ENCODE assay signal across 14 mouse cellular contexts in the genomic region with DNA sequence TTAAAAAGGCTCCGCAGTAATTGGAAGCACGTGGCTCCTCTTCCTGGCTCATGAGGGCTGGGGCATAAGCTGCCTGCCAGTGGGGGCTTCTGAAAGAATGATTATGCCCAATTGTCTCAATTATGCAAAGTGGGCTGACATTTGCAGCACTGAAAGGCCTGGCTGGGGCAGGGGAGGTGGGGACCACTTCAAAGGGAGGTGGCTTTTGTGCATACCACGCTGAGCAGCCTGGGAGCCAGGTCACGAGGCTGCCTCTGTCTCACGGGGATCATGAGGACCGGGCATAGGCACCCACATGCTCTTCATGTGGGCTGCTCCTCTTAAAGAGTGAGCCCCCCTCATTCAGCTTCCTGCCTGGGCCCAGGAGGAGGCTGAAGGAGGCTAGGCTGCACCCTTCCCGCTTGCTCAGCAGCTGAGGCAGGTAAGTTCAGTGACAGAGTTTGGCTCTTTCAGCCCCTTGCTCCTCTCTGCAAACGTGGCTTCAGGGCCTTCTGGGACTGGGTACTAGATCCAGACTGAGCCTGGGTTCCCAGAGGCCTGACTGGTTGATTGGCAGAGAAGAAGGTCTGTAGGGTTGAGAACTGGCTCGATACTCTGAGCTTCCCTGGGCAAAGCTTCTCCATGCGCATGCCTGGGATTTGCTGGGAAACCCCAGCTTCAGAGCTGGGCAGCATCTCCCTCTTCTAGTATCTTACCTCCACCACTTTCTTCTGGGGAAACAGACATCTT. TPM values are rescaled to one million over a fixed set of nuclear protein-coding genes. Genes with fewer than 3 reads are reported as not detected.
A peak's percentile ranks its signal among the peaks of the same experiment; 100 is the strongest.
DNase-seq lines count a peak whose midpoint lies in the region; ATAC-seq and TF ChIP-seq lines count a peak whose summit lies in the region.
"Had no signal": no experiment of that assay in that cellular context is flagged by ENCODE, and none has a peak within 500 bp of the region (broad histone marks: within the 10 kb centered on the region; RNA-seq: fewer than 3 reads in every experiment).

No protein-coding gene starts in this region.

- TF ChIP-seq CTCF in left cerebral cortex, adult 2 months (IDR thresholded peaks at IDR 0.05) = no peak

- H3K4me2 ChIP-seq in forebrain, embryonic 15.5 days (replicated peaks) = no peak overlapping the region
- H3K4me2 ChIP-seq in midbrain, embryonic 16.5 days (ENCODE audit: low read length) = no peak overlapping the region
- H3K4me2 ChIP-seq in kidney, embryonic 16.5 days (replicated peaks; ENCODE audit: low read depth, low read length) = no peak overlapping the region
- H3K4me2 ChIP-seq: lung, embryonic 14.5 days; neural tube, embryonic 12.5 days had no signal

- H3K27me3 ChIP-seq in forebrain, embryonic 15.5 days = no peaks in the 10 kb centered on the region
- H3K27me3 ChIP-seq in midbrain, embryonic 16.5 days (ENCODE audit: control insufficient read depth, insufficient read depth, low read depth, low read length) = no peaks in the 10 kb centered on the region
- no peaks in the 10 kb centered on the region for H3K27me3 ChIP-seq in kidney, embryonic 16.5 days (ENCODE audit: insufficient read depth, low read length)
- H3K27me3 ChIP-seq: neural tube, embryonic 12.5 days had no signal

- ATAC-seq in forebrain, embryonic 15.5 days (replicated peaks) = peak; percentile 70
- ATAC-seq in midbrain, embryonic 16.5 days = peak; percentile 67
- ATAC-seq in kidney, embryonic 16.5 days (ENCODE audit: low FRiP score, low TSS enrichment) = no peak
- ATAC-seq in erythroblast, adult 5-6 weeks (replicated peaks; ENCODE audit: low FRiP score, poor library complexity, severe bottlenecking) = no peak
- ATAC-seq: intestine, postnatal 0 days had no signal

- no peaks in the 10 kb centered on the region for H3K36me3 ChIP-seq in forebrain, embryonic 15.5 days
- H3K36me3 ChIP-seq in midbrain, embryonic 16.5 days (ENCODE audit: control insufficient read depth, insufficient read depth, low read length) = no peaks in the 10 kb centered on the region
- H3K36me3 ChIP-seq in kidney, embryonic 16.5 days (ENCODE audit: insufficient read depth, low read length) = no peaks in the 10 kb centered on the region
- H3K36me3 ChIP-seq: G1E; neural tube, embryonic 12.5 days had no signal

- no peak overlapping the region for H3K9ac ChIP-seq in forebrain, embryonic 15.5 days (replicated peaks)
- no peak overlapping the region for H3K9ac ChIP-seq in midbrain, embryonic 16.5 days (ENCODE audit: low read depth, low read length)
- H3K9ac ChIP-seq in kidney, embryonic 16.5 days (replicated peaks; ENCODE audit: low read length) = no peak overlapping the region
- H3K9ac ChIP-seq: lung, embryonic 14.5 days; neural tube, embryonic 12.5 days had no signal

- WGBS in forebrain, embryonic 15.5 days = 28% methylated on average over 10 of the region's 10 CpGs
- WGBS in midbrain, embryonic 16.5 days = 24% methylated on average over 10 of the region's 10 CpGs
- WGBS in kidney, embryonic 16.5 days = 39% methylated on average over 10 of the region's 10 CpGs

- H3K9me3 ChIP-seq in forebrain, embryonic 15.5 days = no peaks in the 10 kb centered on the region
- H3K9me3 ChIP-seq in midbrain, embryonic 16.5 days (replicated peaks; ENCODE audit: control insufficient read depth, low read length, poor library complexity, severe bottlenecking) = no peaks in the 10 kb centered on the region
- H3K9me3 ChIP-seq in kidney, embryonic 16.5 days (ENCODE audit: low read length) = no peaks in the 10 kb centered on the region
- H3K9me3 ChIP-seq: G1E; neural tube, embryonic 12.5 days had no signal

- H3K4me1 ChIP-seq in forebrain, embryonic 15.5 days = peaks cover 5% of the 10 kb centered on the region
- H3K4me1 ChIP-seq in midbrain, embryonic 16.5 days (ENCODE audit: control insufficient read depth, insufficient read depth, low read length) = peaks cover 3% of the 10 kb centered on the region; the same call in 1 of the 2 replicates
- H3K4me1 ChIP-seq in kidney, embryonic 16.5 days (ENCODE audit: insufficient read depth, low read length) = no peaks in the 10 kb centered on the region

- no peak overlapping the region for H3K4me3 ChIP-seq in forebrain, embryonic 15.5 days
- no peak overlapping the region for H3K4me3 ChIP-seq in midbrain, embryonic 16.5 days (ENCODE audit: low read depth, low read length)
- no peak overlapping the region for H3K4me3 ChIP-seq in left cerebral cortex, adult 2 months
- H3K4me3 ChIP-seq in kidney, embryonic 16.5 days (ENCODE audit: low read length) = no peak overlapping the region
- H3K4me3 ChIP-seq: heart, adult 2 months; neural tube, embryonic 12.5 days had no signal

- H3K27ac ChIP-seq in forebrain, embryonic 15.5 days (replicated peaks) = no peak overlapping the region
- H3K27ac ChIP-seq in midbrain, embryonic 16.5 days (ENCODE audit: low read length) = no peak overlapping the region
- no peak overlapping the region for H3K27ac ChIP-seq in left cerebral cortex, adult 2 months
- no peak overlapping the region for H3K27ac ChIP-seq in kidney, embryonic 16.5 days (ENCODE audit: low read length)
- H3K27ac ChIP-seq: heart, adult 2 months; neural tube, embryonic 12.5 days had no signal

- peak; percentile 52 for DNase-seq in CD4-positive, CD25-positive, alpha-beta regulatory T cell, adult 2 months (ENCODE audit: low read depth, low spot score)
- peak; percentile 36 for DNase-seq in R1 (ENCODE audit: low read depth, low spot score)
- no peak for DNase-seq in left cerebral cortex, adult 2 months (ENCODE audit: extremely low spot score in 1 of 2, low spot score in 2 of 2)
- DNase-seq in cerebellum, adult 9-10 months = no peak
- DNase-seq: heart, adult 2 months; lung, embryonic 14.5 days had no signal

- intact Hi-C loops in left cerebral cortex, adult 2 months (cut with DNase I) = no loop called here

RNA-seq across cellular contexts. Expression of a gene that starts 31.7 kb away (rescaled TPM):
- polyA plus RNA-seq in forebrain, embryonic 15.5 days (2015; fragmentation: Nextera tagmentation; extraction: Ambion mirVana) = 0.11 and 0.15 TPM in 2 replicates
- 0.15 and 0.20 TPM in 2 replicates for polyA plus RNA-seq in midbrain, embryonic 16.5 days (2015; fragmentation: Nextera tagmentation; extraction: Ambion mirVana)
- total RNA-seq in left cerebral cortex, adult 2 months (2021) = under 1 TPM; 0.61 TPM
- polyA plus RNA-seq in kidney, embryonic 16.5 days (2015; fragmentation: Nextera tagmentation; extraction: Ambion mirVana) = 0.05 TPM in 1 of 2 replicates, not detected in the other
- not detected in 2 replicates for total RNA-seq in erythroblast, adult 5-6 weeks (2015; ENCODE audit: low replicate concordance)
- not detected in 2 replicates for total RNA-seq in erythroblast, adult 5-6 weeks (2017; ENCODE audit: low replicate concordance)
- total RNA-seq: heart, adult 2 months had no signal
- polyA plus RNA-seq: G1E; intestine, postnatal 0 days; lung, embryonic 14.5 days; stomach, embryonic 14.5 days had no signal

Comparison
In these comparisons a context has a peak if more than half of its experiments do, and no peak if none do; other contexts are left out.
1. DNase-seq: peak in CD4-positive, CD25-positive, alpha-beta regulatory T cell, adult 2 months (single experiment) and R1 (single experiment); none in left cerebral cortex, adult 2 months (0 of 2) and cerebellum, adult 9-10 months (single experiment).
2. ATAC-seq: peak in forebrain, embryonic 15.5 days (single experiment) and midbrain, embryonic 16.5 days (single experiment); none in kidney, embryonic 16.5 days (single experiment) and erythroblast, adult 5-6 weeks (single experiment).